Mouse (Mus musculus) adrenal gland, postnatal 25 days (tissue): Measurements from ENCODE around the gene Olfr70. TPM values are rescaled to one million over a fixed set of nuclear protein-coding genes. Genes with fewer than 3 reads are reported as not detected.

ENCODE experiments used
- DNase-seq: peaks from one replicate; pipeline ENCODE4 v3.0.0; 2021; ENCODE audit warnings: mixed read lengths
- total RNA-seq: library from RNA; stranded (reverse); gene quantifications from 2 replicates; pipeline ENCODE4 v1.2.3, GENCODE M21; 2021

Olfr70 gene
- total RNA-seq, 1 experiment from 2014 or later = not detected

GRCm38 (mm10) chr4:43655656-43656338 lies 44.8 kb downstream of the Olfr70 start:
- DNase-seq = no peak

- DNase-seq = no peak
These were observed 47.2 kb downstream of the Olfr70 start, which contains the start of gene Spag8 for GRCm38 (mm10) chr4:43653161-43654015. TSS of gene Spag8 (minus strand) at chr4:43653594.

- DNase-seq = no peak
These were observed 47.9 kb downstream of the Olfr70 start for GRCm38 (mm10) chr4:43652726-43653125.

GRCm38 (mm10) chr4:43649783-43650182 lies 50.8 kb downstream of the Olfr70 start:
- no peak for DNase-seq

Other genes with a start within 250 kb of the Olfr70 start
- 2.9 TPM in 1 of 2 replicates, not detected in the other for gene Cd72, start 246.2 kb downstream of the Olfr70 start, total RNA-seq
- 0.24 TPM in 1 of 2 replicates, not detected in the other for gene Sit1, start 217.1 kb downstream of the Olfr70 start, total RNA-seq
- 54.6 and 58.2 TPM in 2 replicates for gene Ccdc107, start 207.9 kb downstream of the Olfr70 start, total RNA-seq
- gene Arhgef39, start 201.1 kb downstream of the Olfr70 start, total RNA-seq = 4.6 and 7.4 TPM in 2 replicates
- 0.61 TPM in 1 of 2 replicates, not detected in the other for gene Car9, start 193.8 kb downstream of the Olfr70 start, total RNA-seq
- gene Tpm2, start 177.0 kb downstream of the Olfr70 start, total RNA-seq = 98.8 and 110 TPM in 2 replicates
- 111 and 172 TPM in 2 replicates for gene Creb3, start 138.5 kb downstream of the Olfr70 start, total RNA-seq
- 229 and 303 TPM in 2 replicates for gene Tln1, start 138.1 kb downstream of the Olfr70 start, total RNA-seq
- gene Rgp1, start 122.1 kb downstream of the Olfr70 start, total RNA-seq = 50.5 and 58.9 TPM in 2 replicates
- gene Gba2, start 121.9 kb downstream of the Olfr70 start, total RNA-seq = 11.9 and 15.4 TPM in 2 replicates
- 4.5 and 5.7 TPM in 2 replicates for gene Msmp, start 116.3 kb downstream of the Olfr70 start, total RNA-seq
- 26.9 and 37.9 TPM in 2 replicates for gene Npr2, start 68.9 kb downstream of the Olfr70 start, total RNA-seq
- 0.55 TPM in 1 of 2 replicates, not detected in the other for gene Spag8, start 47.2 kb downstream of the Olfr70 start, total RNA-seq
- 63.7 and 75.0 TPM in 2 replicates for gene Hint2, start 44.3 kb downstream of the Olfr70 start, total RNA-seq
- 4.3 and 7.4 TPM in 2 replicates for gene Tmem8b, start 31.8 kb downstream of the Olfr70 start, total RNA-seq
- gene Fam221b, start 31.7 kb downstream of the Olfr70 start, total RNA-seq = 0.21 TPM in 1 of 2 replicates, not detected in the other
- gene Olfr71, start 9.4 kb upstream of the Olfr70 start, total RNA-seq = not detected in 2 replicates
- gene Hrct1, start 26.4 kb upstream of the Olfr70 start, total RNA-seq = 1.5 and 1.9 TPM in 2 replicates
- 2.1 and 2.7 TPM in 2 replicates for gene Spaar, start 29.2 kb upstream of the Olfr70 start, total RNA-seq
- gene Olfr159, start 70.2 kb upstream of the Olfr70 start, total RNA-seq = not detected in 2 replicates
- gene Olfr156, start 123.1 kb upstream of the Olfr70 start, total RNA-seq = not detected in 2 replicates
- gene Olfr157, start 139.4 kb upstream of the Olfr70 start, total RNA-seq = not detected in 2 replicates
- not detected in 2 replicates for gene Olfr155, start 150.8 kb upstream of the Olfr70 start, total RNA-seq
- gene Reck, start 174.7 kb upstream of the Olfr70 start, total RNA-seq = 12.3 and 16.1 TPM in 2 replicates